Mouse (Mus musculus) heart, embryonic 15.5 days (tissue): ENCODE measurements around the gene Evi5l. TPM values are rescaled to one million over a fixed set of nuclear protein-coding genes. Genes with fewer than 3 reads are reported as not detected.

Experiments used
- ATAC-seq: fragments of 200-750 bp; cut with Nextera tagmentation; replicated peaks from 2 replicates; pipeline ENCODE4 v1.8.0; 2017; ENCODE audit warnings: low read depth, moderate TSS enrichment; ENCODE audit not compliant: insufficient number of reproducible peaks, insufficient read depth, low FRiP score
- H3K27ac ChIP-seq: fragments of 300-500 bp; sonication (generic); 2 replicates; pipeline ENCODE4 v1.5.1; 2015; ENCODE audit warnings: mild to moderate bottlenecking, inconsistent platforms
- H3K27me3 ChIP-seq: fragments of 300-500 bp; sonication (generic); 2 replicates; pipeline ENCODE4 v1.6.1; 2015; ENCODE audit warnings: inconsistent platforms
- H3K36me3 ChIP-seq: fragments of 300-500 bp; sonication (generic); 2 replicates; pipeline ENCODE4 v1.6.1; 2015; ENCODE audit warnings: mild to moderate bottlenecking, inconsistent platforms
- H3K4me1 ChIP-seq: fragments of 300-500 bp; sonication (generic); replicated peaks from 2 replicates; pipeline ENCODE4 v1.6.1; 2015; ENCODE audit warnings: inconsistent platforms
- H3K4me2 ChIP-seq: fragments of 300-500 bp; sonication (generic); 2 replicates; pipeline ENCODE4 v1.6.1; 2015; ENCODE audit warnings: inconsistent platforms, mild to moderate bottlenecking, moderate library complexity
- H3K4me3 ChIP-seq: fragments of 300-500 bp; sonication (generic); 2 replicates; pipeline ENCODE4 v1.5.1; 2015; ENCODE audit warnings: mild to moderate bottlenecking, inconsistent platforms
- H3K9ac ChIP-seq: fragments of 300-500 bp; sonication (generic); 2 replicates; pipeline ENCODE4 v1.6.1; 2015; ENCODE audit warnings: mild to moderate bottlenecking, inconsistent platforms
- H3K9me3 ChIP-seq: fragments of 300-500 bp; sonication (generic); replicated peaks from 2 replicates; pipeline ENCODE4 v1.6.1; 2016; ENCODE audit warnings: inconsistent platforms
- WGBS: fragments of 180-500 bp; shearing (Covaris S2); methylation state at CpG from one replicate; pipeline ENCODE4 v1.1.7; 2015; ENCODE audit warnings: mixed read lengths; 5-methylcytosine and 5-hydroxymethylcytosine counted together
- polyA plus RNA-seq: library from polyadenylated mRNA; unstranded; fragments of >200 nt; fragmentation: Nextera tagmentation; extraction: Ambion mirVana; gene quantifications from 2 replicates; pipeline ENCODE4 v1.2.1, GENCODE M21; 2015

Evi5l gene
- polyA plus RNA-seq, 1 experiment from 2014 or later = 12.9 TPM

DNA sequence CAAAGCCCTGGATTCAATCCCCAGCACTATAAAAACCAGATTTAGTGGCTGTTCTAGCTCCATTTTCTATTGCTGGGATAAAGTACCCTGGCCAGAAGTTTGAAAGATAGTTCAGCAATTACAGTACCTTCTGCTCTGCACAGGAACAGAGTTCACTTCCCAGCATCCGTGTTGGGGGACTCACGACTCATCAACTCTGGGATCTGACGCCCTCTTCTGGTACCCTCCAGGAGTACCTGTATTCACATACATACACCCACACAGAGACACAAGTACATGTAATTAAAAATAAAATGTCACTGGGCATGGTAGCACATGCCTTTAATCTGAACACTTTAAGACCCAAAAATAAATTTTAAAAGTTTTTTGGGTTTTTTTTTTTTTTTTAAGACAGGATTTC, 6.1 kb downstream of the Evi5l start:
- no peak overlapping the region for H3K27ac ChIP-seq
- H3K36me3 ChIP-seq = no peaks in the 10 kb centered on the region
- no peak overlapping the region for H3K9ac ChIP-seq
- H3K4me1 ChIP-seq = no peaks in the 10 kb centered on the region
- H3K9me3 ChIP-seq = no peaks in the 10 kb centered on the region
- no peak for ATAC-seq
- H3K4me3 ChIP-seq = no peak overlapping the region
- no peaks in the 10 kb centered on the region for H3K27me3 ChIP-seq
- 59% methylated on average over 3 of the region's 3 CpGs for WGBS
- H3K4me2 ChIP-seq = no peak overlapping the region

DNA sequence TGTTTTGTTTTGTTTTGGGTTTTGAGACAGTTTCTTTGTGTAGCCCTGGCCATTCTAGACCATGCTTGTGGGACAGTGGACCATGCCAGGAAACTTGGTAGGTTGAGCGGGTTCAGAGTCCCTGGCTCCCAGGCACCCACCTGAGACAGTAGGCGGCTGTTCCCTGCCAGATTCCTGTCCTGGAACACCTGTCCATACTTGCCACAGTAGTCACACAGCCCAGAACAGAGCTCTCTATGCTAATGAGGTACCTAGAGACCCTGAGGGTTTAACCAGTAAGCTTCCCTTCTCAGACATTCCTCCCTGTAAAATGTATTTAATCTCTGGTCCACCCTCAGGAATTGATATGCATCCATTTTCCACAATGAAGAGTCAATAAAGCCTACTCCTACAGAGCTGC, 7.7 kb downstream of the Evi5l start:
- Histone ChIP-seq H3K27ac (no peak overlapping the region), H3K9me3 (no peaks in the 10 kb centered on the region), H3K4me3 (no peak overlapping the region), H3K9ac (no peak overlapping the region), H3K27me3 (no peaks in the 10 kb centered on the region), H3K4me1 (no peaks in the 10 kb centered on the region), H3K4me2 (no peak overlapping the region), H3K36me3 (no peaks in the 10 kb centered on the region)
- 68% methylated on average over 2 of the region's 2 CpGs for WGBS
- no peak for ATAC-seq

DNA sequence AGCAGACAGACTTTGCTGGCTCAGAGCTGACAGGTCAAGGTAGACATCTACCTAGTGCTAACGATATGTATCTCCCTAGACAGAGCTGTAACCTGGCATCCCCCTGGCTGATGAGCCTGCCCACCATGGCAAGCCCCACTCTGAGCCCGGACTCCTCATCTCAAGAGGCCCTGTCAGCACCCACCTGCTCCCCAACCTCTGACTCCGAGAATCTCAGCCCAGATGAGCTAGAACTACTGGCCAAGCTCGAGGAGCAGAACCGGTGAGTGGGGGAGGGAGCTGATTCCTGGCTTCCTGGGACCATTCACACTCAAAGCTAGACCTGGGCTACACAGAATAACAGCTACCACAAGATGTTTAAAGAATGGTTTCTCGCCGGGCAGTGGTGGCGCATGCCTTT, 17.0 kb downstream of the Evi5l start:
- no peak overlapping the region for H3K9ac ChIP-seq
- ATAC-seq = no peak
- H3K4me1 ChIP-seq = no peaks in the 10 kb centered on the region
- H3K27me3 ChIP-seq = no peaks in the 10 kb centered on the region
- H3K4me3 ChIP-seq = no peak overlapping the region
- 79% methylated on average over 8 of the region's 8 CpGs for WGBS
- H3K36me3 ChIP-seq = peaks cover 21% of the 10 kb centered on the region
- H3K27ac ChIP-seq = no peak overlapping the region
- no peak overlapping the region for H3K4me2 ChIP-seq
- H3K9me3 ChIP-seq = no peaks in the 10 kb centered on the region

DNA sequence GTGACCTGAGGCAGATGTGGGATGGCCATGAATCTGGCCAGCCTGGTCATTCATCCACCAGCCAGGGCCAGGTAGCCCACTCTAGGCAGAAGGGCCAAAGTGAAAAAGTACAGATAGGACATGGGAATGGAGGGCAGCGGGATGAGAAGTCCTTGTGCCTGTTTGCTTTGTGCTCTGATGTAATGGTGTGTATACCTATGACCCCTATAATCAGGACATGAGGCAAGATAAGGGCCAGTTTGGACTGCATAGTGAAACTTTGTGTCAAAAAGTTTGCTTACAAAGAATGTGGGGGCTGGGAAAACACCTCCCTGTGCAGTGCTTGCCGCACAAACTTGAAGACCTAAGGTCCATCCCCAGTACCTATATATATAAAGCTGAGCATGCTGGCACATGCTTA, 19.8 kb downstream of the Evi5l start:
- Histone ChIP-seq H3K36me3 (peaks cover 26% of the 10 kb centered on the region), H3K4me1 (peaks cover 2% of the 10 kb centered on the region; the same call in 1 of the 2 replicates), H3K27ac (no peak overlapping the region), H3K4me3 (no peak overlapping the region), H3K27me3 (no peaks in the 10 kb centered on the region), H3K9ac (no peak overlapping the region), H3K9me3 (no peaks in the 10 kb centered on the region), H3K4me2 (no peak overlapping the region)
- WGBS = 79% methylated on average over 2 of the region's 2 CpGs
- no peak for ATAC-seq

DNA sequence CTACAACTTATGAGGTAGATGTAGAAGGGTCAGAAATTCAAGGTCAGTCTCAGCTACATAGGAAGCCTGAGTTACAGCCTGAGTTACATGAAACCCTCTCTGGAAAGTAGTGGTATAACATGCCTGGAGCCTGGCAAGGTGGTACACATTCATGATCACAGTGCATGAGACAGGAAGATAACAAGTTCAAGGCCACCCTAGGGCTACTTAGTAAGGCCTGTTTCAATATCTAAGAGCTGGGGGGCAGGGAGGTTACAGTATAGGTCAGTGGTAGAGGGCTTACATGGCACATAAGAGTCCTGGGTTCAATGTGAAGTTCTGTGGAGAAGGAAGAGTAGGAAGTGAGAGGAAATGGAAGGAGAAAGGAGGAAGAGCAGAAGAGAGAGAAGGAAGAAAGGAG, 22.2 kb downstream of the Evi5l start:
- peaks cover 23% of the 10 kb centered on the region for H3K36me3 ChIP-seq
- no peak overlapping the region for H3K4me2 ChIP-seq
- peaks cover 8% of the 10 kb centered on the region for H3K4me1 ChIP-seq
- H3K9me3 ChIP-seq = no peaks in the 10 kb centered on the region
- ATAC-seq = no peak
- H3K4me3 ChIP-seq = no peak overlapping the region
- no peak overlapping the region for H3K9ac ChIP-seq
- no peak overlapping the region for H3K27ac ChIP-seq
- H3K27me3 ChIP-seq = no peaks in the 10 kb centered on the region

DNA sequence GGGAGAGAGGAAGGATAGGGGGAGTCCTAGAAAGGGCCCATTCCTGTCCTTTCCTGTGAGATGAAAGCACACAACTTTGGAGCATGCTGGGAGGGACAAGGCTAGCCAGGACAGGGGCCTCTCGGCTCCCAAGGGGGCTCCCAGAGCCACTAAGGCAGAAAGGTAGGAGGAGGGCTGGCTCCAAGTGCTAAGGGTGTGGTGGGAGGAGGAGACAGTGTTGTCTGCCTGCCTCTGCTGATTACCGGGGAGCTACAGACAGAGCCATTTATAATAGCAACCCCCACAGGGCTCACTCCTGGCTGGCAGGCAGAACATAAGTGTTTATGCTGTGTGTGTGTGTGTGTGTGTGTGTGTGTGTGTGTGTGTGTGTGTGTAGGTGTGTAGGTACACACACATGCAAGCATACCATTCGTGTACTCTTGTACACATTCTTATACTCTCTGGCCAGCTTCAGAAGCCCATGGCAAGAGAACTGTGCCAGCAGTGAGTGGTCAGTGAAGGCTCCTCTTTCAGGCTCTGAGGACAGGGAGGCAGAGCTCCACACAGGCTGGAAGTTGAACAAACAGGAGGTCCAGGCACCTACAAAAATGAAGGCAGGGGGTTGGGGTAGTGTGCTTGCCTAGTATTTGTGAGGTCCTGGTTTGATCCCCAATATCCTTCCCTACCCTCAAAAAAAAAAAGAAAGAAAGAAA, 22.8 kb downstream of the Evi5l start:
- H3K9ac ChIP-seq = no peak overlapping the region
- 44% methylated on average over 3 of the region's 3 CpGs for WGBS
- H3K27ac ChIP-seq = no peak overlapping the region
- peaks cover 23% of the 10 kb centered on the region for H3K36me3 ChIP-seq
- H3K4me3 ChIP-seq = no peak overlapping the region
- no peak for ATAC-seq
- no peaks in the 10 kb centered on the region for H3K27me3 ChIP-seq
- no peak overlapping the region for H3K4me2 ChIP-seq
- peaks cover 8% of the 10 kb centered on the region for H3K4me1 ChIP-seq
- no peaks in the 10 kb centered on the region for H3K9me3 ChIP-seq

DNA sequence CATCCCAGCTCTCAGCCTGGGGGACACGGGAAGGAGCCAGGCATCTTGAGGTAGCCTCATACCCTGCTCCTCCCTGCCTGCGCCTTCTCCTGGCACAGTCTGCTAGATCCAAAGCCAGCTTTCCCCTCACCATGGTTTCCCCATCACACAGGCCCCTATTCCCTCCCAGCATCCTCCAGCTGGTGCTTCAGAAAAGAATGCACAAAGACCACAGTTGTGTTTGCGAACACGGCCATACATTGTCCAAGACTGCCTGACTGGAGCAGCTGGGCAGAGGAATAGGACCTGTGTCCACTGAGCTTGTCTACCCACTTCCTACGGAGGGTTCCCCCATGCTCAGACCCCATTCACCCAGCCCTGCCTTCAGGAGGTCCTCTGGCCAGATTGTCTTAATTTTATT, 25.9 kb downstream of the Evi5l start:
- H3K27me3 ChIP-seq = no peaks in the 10 kb centered on the region
- H3K9ac ChIP-seq = no peak overlapping the region
- 72% methylated on average over 5 of the region's 5 CpGs for WGBS
- no peak overlapping the region for H3K4me3 ChIP-seq
- peaks cover 8% of the 10 kb centered on the region for H3K4me1 ChIP-seq
- no peak overlapping the region for H3K27ac ChIP-seq
- H3K36me3 ChIP-seq = peaks cover 7% of the 10 kb centered on the region; the same call in 1 of the 2 replicates
- no peak for ATAC-seq
- H3K9me3 ChIP-seq = no peaks in the 10 kb centered on the region
- H3K4me2 ChIP-seq = no peak overlapping the region

DNA sequence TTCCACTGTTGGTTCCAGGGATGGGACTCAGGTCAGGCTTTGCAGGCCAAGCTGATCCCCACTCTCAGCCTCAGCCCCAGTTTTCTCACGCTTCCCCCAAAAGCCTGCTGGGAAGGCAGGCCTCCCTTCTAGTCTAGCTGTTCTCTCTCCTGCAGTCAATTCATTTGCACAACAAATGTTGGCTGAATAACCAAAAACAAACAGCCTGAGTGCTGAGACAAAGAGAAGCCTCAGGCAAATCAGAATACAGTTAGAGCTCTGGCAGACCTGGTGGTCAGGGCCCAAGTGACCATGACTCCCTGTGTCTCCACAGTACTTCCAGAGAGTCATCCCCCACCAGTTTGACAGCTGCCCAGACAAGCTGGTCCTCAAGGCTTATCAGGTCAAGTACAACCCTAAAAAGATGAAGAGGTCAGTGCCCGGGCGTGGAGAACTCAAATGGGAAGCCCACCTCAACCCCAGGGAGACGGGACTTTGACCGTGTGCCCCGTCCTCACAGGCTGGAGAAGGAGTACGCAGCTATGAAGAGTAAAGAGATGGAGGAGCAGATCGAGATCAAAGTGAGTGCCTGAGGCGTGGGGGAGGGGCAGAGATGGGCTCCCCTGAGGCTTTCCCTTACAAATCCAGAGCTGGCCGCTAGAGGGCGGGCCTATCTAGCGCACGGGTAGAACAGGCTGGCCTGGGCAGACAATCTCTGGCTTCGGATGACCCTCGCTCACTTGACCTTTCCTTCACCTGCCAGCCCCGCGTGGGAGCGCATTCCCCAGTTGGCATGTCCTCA, 26.6 kb downstream of the Evi5l start:
- Histone ChIP-seq H3K4me1 (peaks cover 8% of the 10 kb centered on the region), H3K27ac (no peak overlapping the region), H3K36me3 (0 out of 2 replicates have a peak, but pooled peaks cover 5% of the 10 kb centered on the region), H3K4me2 (peak overlapping the region; percentile 17; the same call in 1 of the 2 replicates), H3K9ac (no peak overlapping the region), H3K4me3 (no peak overlapping the region), H3K9me3 (no peaks in the 10 kb centered on the region), H3K27me3 (no peaks in the 10 kb centered on the region)
- ATAC-seq = peak; percentile 82
- WGBS = 11% methylated on average over 18 of the region's 18 CpGs

DNA sequence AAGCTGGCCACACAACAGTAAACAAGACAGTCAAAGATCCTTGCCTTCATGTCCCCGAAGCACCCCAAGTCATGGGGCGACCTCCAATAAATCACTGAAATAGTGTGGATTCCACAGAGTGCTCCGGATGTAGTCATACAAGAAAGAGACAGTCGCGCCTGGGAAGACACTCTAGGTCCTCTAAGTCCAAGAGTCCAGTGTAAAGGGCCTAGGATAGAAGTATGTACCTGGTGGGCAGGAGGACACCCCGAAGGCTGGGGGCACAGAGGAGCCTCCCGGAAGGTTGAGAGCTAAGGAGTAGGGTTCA, 27.2 kb downstream of the Evi5l start:
- Histone ChIP-seq H3K4me3 (no peak overlapping the region), H3K9ac (no peak overlapping the region), H3K4me1 (peaks cover 8% of the 10 kb centered on the region), H3K36me3 (0 out of 2 replicates have a peak, but pooled peaks cover 5% of the 10 kb centered on the region), H3K9me3 (no peaks in the 10 kb centered on the region), H3K27ac (no peak overlapping the region), H3K4me2 (peak overlapping the region; percentile 17; the same call in 1 of the 2 replicates), H3K27me3 (no peaks in the 10 kb centered on the region)
- 51% methylated on average over 7 of the region's 7 CpGs for WGBS
- no peak for ATAC-seq

DNA sequence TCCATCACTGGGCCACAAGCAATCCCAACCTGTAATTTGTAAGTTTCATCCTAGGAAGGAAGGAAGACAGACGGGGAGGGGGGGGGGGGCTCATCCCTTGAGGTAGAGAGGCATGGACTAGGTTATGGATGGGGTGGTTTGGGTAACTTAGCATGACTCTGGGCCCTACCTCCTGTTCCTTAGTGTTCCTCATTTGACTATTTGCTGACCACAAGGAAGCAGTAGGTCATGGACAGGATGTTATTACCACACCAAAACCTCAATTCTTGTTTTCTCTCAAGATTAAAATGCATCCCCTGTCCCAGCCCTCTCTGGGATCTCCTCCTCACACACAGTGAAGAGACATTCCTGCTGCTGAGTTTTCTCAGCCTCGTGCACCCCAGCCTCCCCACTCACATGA, 35.0 kb downstream of the Evi5l start:
- no peaks in the 10 kb centered on the region for H3K36me3 ChIP-seq
- no peak for ATAC-seq
- 54% methylated on average over 2 of the region's 2 CpGs for WGBS

DNA sequence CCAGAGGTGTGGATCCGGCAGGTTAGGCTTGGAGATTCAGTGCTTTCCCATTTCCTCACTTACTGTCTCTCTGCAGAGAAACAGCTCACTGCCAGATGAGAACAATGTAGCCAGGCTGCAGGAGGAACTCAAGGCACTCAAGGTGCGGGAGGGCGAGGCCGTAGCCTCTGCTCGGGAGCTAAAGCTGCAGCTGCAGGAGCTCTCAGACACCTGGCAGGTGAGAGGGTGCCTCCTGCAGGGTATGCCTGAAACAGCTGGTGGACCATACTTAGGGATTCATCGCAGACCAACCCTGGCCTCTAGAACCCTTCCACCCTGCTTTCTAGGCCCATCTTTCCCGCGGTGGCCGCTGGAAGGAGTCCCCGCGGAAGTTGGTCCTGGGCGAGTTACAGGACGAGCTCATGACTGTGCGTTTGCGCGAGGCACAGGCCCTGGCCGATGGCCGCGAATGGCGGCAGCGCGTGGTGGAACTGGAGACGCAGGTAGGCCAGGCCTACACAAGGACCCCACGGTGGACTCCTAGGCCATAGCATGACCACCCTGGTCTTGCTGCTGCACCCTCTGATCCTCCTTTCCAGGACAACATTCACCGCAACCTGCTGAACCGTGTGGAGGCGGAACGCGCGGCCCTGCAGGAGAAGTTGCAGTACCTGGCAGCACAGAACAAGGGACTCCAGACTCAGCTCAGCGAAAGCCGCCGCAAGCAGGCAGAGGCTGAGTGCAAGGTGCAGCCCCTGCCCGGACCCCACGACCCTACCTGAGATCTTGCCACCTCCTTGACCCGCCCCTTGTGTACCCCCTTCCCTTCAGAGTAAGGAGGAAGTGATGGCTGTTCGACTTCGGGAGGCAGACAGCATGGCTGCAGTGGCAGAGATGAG, 39.1 kb downstream of the Evi5l start:
- ATAC-seq = no peak

More for the DNA sequence above, 35.0 kb downstream of the Evi5l start:
- H3K4me1 ChIP-seq = peaks cover 6% of the 10 kb centered on the region
- H3K9ac ChIP-seq = no peak overlapping the region
- no peak overlapping the region for H3K27ac ChIP-seq
- no peak overlapping the region for H3K4me2 ChIP-seq
- peaks cover 20% of the 10 kb centered on the region for H3K27me3 ChIP-seq
- H3K4me3 ChIP-seq = no peak overlapping the region
- H3K9me3 ChIP-seq = no peaks in the 10 kb centered on the region

More for the DNA sequence above, 39.1 kb downstream of the Evi5l start:
- 0 out of 2 replicates have a peak, but pooled peaks cover 3% of the 10 kb centered on the region for H3K36me3 ChIP-seq
- H3K9me3 ChIP-seq = no peaks in the 10 kb centered on the region
- peak overlapping the region; percentile 23 for H3K4me3 ChIP-seq
- H3K27me3 ChIP-seq = peaks cover 35% of the 10 kb centered on the region
- no peak overlapping the region for H3K9ac ChIP-seq
- 28% methylated on average over 38 of the region's 38 CpGs for WGBS
- no peak overlapping the region for H3K27ac ChIP-seq
- H3K4me2 ChIP-seq = peak overlapping the region; percentile 53
- peaks cover 14% of the 10 kb centered on the region for H3K4me1 ChIP-seq
